Mouse (Mus musculus): ENCODE measurements at regions not wholly inside any gene's neighbourhood (a gene's known extent, or its start where the extent isn't known, plus 50 kb on each side); places are given as distances from the start of the nearest gene placed in this dataset.

DNA sequence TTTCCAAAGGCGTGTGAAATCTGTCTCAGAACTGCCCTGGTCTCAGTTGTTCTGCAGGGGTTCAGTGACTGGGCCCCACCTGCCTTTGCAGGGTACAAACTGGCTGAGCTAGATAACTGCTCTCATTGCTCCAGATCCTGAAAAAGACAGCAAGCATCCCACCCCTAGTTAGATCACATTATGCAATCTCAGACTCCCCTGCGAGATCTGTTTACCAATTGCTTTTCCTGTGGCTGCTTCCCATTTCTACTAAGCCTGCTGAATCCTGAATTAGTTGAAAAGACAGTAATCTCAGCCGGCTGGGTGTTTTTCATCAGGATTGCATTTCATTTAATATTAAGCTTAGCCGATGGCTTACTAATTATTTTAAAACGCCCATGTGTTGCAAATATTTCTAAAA, 531.2 kb upstream of the Gm19410 start:
- Histone ChIP-seq H3K4me3 (ENCODE audit: low read depth, low read length) (no peak overlapping the region), H3K27ac (ENCODE audit: insufficient read depth, low read depth, low read length) (no peak overlapping the region), H3K36me3 (ENCODE audit: control insufficient read depth, insufficient read depth, low read length) (no peaks in the 10 kb centered on the region), H3K4me1 (ENCODE audit: control insufficient read depth, insufficient read depth, insufficient read length, low read length) (0 out of 2 replicates have a peak, but pooled peaks cover 1% of the 10 kb centered on the region), H3K27me3 (ENCODE audit: control insufficient read depth, insufficient read depth, low read length) (no peaks in the 10 kb centered on the region)
- no peak for TF ChIP-seq POLR2A (IDR thresholded peaks at IDR 0.05; ENCODE audit: low read depth, low read length)
- 73% methylated on average over 5 of the region's 5 CpGs for WGBS

DNA sequence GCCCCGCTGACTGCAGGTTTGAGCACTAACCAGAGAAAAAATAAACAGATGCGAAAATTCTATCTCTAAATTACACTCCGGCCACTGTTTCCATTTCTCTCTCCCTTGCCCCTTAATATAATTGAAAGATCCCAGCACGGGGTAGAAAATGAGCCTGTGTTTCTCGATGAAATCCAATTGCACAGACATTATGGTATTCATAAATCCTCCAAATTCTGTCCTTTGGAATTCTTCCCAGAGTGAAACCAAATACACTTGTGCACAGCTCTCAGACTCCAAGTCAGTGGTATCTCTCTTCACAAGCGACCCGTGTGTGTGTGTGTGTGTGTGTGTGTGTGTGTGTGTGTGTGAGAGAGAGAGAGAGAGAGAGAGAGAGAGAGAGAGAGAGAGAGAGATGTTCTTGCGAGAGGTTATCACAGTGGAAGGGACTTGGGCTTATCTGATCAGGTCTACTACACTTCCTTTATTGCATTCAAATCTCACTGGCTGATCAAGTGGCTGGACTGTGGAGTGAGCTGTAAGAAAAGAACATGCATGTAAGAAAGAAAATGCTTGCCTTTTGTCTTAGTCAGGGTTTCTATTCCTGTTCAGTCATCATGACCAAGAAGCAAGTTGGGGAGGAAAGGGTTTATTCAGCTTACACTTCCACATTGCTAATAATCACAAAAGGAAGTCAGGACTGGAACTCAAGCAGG, 529.6 kb upstream of the Gm19410 start:
- Histone ChIP-seq H3K27me3 (ENCODE audit: control insufficient read depth, insufficient read depth, low read length) (no peaks in the 10 kb centered on the region), H3K27ac (ENCODE audit: insufficient read depth, low read depth, low read length) (no peak overlapping the region), H3K4me3 (ENCODE audit: low read depth, low read length) (no peak overlapping the region), H3K4me1 (ENCODE audit: control insufficient read depth, insufficient read depth, insufficient read length, low read length) (0 out of 2 replicates have a peak, but pooled peaks cover 1% of the 10 kb centered on the region), H3K36me3 (ENCODE audit: control insufficient read depth, insufficient read depth, low read length) (no peaks in the 10 kb centered on the region)
- no peak for TF ChIP-seq CTCF (IDR thresholded peaks at IDR 0.05; ENCODE audit: extremely low read depth, insufficient read length, insufficient replicate concordance, low read depth, low read length)
- no peak for TF ChIP-seq POLR2A (IDR thresholded peaks at IDR 0.05; ENCODE audit: low read depth, low read length)
- WGBS: 57% methylated on average over 8 of the region's 8 CpGs

DNA sequence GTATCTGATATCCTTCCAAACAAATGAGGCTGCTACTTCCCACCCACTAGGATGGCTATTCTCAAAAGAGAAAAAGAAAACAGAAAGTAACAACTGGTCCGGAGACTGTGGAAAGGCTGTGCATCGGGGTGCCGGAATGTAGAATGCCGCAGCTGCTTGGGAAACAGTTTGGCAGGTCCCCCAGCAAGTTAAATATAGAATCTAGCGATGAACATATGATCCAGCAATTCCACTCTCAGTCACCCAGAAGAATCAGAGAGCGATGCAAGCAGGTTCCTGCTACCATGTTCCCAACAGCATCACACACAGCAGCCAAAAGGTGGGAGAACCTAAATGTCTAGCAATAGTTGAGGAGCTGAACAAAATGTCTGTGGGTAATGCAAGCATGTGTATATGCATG, 528.3 kb upstream of the Gm19410 start:
- WGBS: 76% methylated on average over 6 of the region's 6 CpGs
- TF ChIP-seq CTCF (IDR thresholded peaks at IDR 0.05; ENCODE audit: extremely low read depth, insufficient read length, insufficient replicate concordance, low read depth, low read length): no peak
- no peaks in the 10 kb centered on the region for H3K36me3 ChIP-seq (ENCODE audit: control insufficient read depth, insufficient read depth, low read length)
- no peak overlapping the region for H3K27ac ChIP-seq (ENCODE audit: insufficient read depth, low read depth, low read length)
- H3K27me3 ChIP-seq (ENCODE audit: control insufficient read depth, insufficient read depth, low read length): no peaks in the 10 kb centered on the region
- H3K4me1 ChIP-seq (ENCODE audit: control insufficient read depth, insufficient read depth, insufficient read length, low read length): 0 out of 2 replicates have a peak, but pooled peaks cover 1% of the 10 kb centered on the region
- no peak overlapping the region for H3K4me3 ChIP-seq (ENCODE audit: low read depth, low read length)

DNA sequence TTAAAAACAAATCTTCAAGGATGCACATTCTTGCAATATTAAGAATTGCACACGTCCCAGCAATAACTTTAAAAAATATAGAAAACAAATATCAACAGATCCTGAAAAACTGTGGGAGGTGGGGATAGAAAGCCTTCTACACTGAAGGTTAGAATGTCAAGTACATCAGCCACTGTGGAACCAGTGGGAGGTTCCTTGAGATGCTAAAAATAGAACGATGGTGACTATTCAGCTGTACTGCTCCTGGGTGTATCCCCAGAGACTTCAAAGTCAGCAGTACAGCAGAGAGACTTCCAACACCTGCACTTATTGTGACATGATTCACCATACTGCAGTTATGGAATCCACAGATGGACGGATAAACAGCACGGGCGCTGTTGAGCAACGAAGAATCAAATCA, 524.7 kb upstream of the Gm19410 start:
- no peaks in the 10 kb centered on the region for H3K36me3 ChIP-seq (ENCODE audit: control insufficient read depth, insufficient read depth, low read length)
- no peak for TF ChIP-seq POLR2A (IDR thresholded peaks at IDR 0.05; ENCODE audit: low read depth, low read length)
- H3K27ac ChIP-seq (ENCODE audit: insufficient read depth, low read depth, low read length): no peak overlapping the region
- no peak overlapping the region for H3K4me3 ChIP-seq (ENCODE audit: low read depth, low read length)
- H3K4me1 ChIP-seq (ENCODE audit: control insufficient read depth, insufficient read depth, insufficient read length, low read length): no peaks in the 10 kb centered on the region
- H3K27me3 ChIP-seq (ENCODE audit: control insufficient read depth, insufficient read depth, low read length): no peaks in the 10 kb centered on the region
- 82% methylated on average over 6 of the region's 6 CpGs for WGBS

DNA sequence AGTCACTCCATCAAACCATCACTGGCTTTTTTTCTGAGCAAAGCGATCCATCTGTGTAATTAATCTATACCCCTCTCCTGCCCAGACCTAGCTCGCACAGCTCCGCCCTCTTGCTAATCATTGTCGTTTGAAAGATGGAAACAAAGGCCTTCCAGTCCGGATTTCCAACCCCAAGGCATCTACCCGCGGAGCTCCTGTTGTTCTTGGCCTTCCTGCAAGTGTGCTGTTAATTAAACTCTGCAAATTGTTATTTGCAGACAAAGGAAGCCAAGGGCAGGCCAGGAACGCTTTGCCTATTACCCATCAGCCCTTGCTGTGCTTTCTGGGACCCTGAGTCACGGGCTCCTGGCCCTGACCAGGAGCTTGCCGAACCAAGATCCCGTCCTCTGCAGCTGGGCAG, 522.0 kb upstream of the Gm19410 start:
- 52% methylated on average over 11 of the region's 11 CpGs for WGBS
- H3K4me1 ChIP-seq (ENCODE audit: control insufficient read depth, insufficient read depth, insufficient read length, low read length): no peaks in the 10 kb centered on the region
- no peak overlapping the region for H3K27ac ChIP-seq (ENCODE audit: insufficient read depth, low read depth, low read length)
- TF ChIP-seq CTCF (IDR thresholded peaks at IDR 0.05; ENCODE audit: extremely low read depth, insufficient read length, insufficient replicate concordance, low read depth, low read length) (no peak), POLR2A (IDR thresholded peaks at IDR 0.05; ENCODE audit: low read depth, low read length) (no peak)
- no peak overlapping the region for H3K4me3 ChIP-seq (ENCODE audit: low read depth, low read length)
- no peaks in the 10 kb centered on the region for H3K36me3 ChIP-seq (ENCODE audit: control insufficient read depth, insufficient read depth, low read length)
- H3K27me3 ChIP-seq (ENCODE audit: control insufficient read depth, insufficient read depth, low read length): no peaks in the 10 kb centered on the region

DNA sequence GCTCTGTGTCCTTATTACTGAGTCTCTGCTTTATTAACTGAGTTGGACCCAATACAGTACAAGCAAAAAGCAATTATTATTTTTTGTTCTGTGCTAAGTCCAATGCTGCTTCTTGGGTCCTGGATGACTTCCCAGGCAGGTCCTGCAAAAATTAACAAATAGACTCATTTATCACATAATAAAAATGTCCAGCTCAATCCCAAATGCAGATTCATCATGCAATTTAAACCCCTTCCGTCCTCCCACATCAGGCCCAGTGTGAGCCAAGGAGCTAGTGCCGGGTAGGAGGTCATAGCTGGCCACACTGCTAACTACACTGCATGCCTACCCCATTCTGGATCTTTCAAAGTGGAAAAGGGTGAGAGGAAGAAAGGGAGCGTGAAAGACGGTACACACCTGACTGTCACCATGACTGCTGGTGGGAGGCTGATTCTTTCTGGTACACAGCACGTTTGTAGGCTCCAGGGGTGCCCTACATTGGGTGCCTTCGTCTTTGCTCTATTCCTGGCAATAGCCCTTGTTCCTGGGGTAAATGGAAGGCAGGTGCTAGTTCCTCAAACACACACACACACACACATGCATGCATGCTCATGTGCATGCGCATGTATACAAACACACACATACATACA, 515.7 kb upstream of the Gm19410 start:
- no peak for TF ChIP-seq CTCF (IDR thresholded peaks at IDR 0.05; ENCODE audit: extremely low read depth, insufficient read length, insufficient replicate concordance, low read depth, low read length)
- TF ChIP-seq POLR2A (IDR thresholded peaks at IDR 0.05; ENCODE audit: low read depth, low read length): no peak
- 81% methylated on average over 7 of the region's 7 CpGs for WGBS
- H3K4me3 ChIP-seq (ENCODE audit: low read depth, low read length): no peak overlapping the region
- H3K27me3 ChIP-seq (ENCODE audit: control insufficient read depth, insufficient read depth, low read length): no peaks in the 10 kb centered on the region
- no peaks in the 10 kb centered on the region for H3K36me3 ChIP-seq (ENCODE audit: control insufficient read depth, insufficient read depth, low read length)
- H3K4me1 ChIP-seq (ENCODE audit: control insufficient read depth, insufficient read depth, insufficient read length, low read length): no peaks in the 10 kb centered on the region
- H3K27ac ChIP-seq (ENCODE audit: insufficient read depth, low read depth, low read length): no peak overlapping the region

DNA sequence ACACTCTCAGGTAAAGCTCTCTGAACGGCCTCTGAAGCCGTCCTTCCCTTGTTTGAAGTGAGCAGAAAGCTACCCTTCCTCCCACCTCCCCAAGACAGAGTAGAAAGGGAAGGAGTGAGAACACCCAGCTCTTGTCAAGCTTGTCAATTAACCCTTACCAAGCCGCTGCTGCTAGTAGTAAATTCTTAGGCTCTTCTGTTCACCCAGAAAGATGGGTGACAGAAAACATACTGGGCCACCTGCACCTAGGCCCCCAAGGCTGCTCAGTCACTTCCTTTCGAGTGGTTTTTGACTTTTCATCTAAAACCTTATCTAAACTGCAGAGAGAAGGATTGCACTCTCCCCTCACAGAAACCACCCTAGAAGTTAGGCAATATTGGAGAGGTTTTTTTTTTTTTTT, 514.9 kb upstream of the Gm19410 start:
- WGBS: 54% methylated on average over 4 of the region's 4 CpGs
- Histone ChIP-seq H3K4me3 (ENCODE audit: low read depth, low read length) (no peak overlapping the region), H3K27ac (ENCODE audit: insufficient read depth, low read depth, low read length) (no peak overlapping the region), H3K4me1 (ENCODE audit: control insufficient read depth, insufficient read depth, insufficient read length, low read length) (no peaks in the 10 kb centered on the region), H3K27me3 (ENCODE audit: control insufficient read depth, insufficient read depth, low read length) (no peaks in the 10 kb centered on the region), H3K36me3 (ENCODE audit: control insufficient read depth, insufficient read depth, low read length) (no peaks in the 10 kb centered on the region)
- TF ChIP-seq CTCF (IDR thresholded peaks at IDR 0.05; ENCODE audit: extremely low read depth, insufficient read length, insufficient replicate concordance, low read depth, low read length): no peak
- no peak for TF ChIP-seq POLR2A (IDR thresholded peaks at IDR 0.05; ENCODE audit: low read depth, low read length)
